Mouse (Mus musculus) spleen, adult 2 months (tissue): ENCODE data around the gene Rasgrf2. TPM values are rescaled to one million over a fixed set of nuclear protein-coding genes. Genes with fewer than 3 reads are reported as not detected.

Experiments
- DNase-seq, 2 experiments: peaks; one replicate each; pipeline versions ENCODE4 v3.0.0 to v3.0.0-alpha.2; 2012 to 2021; ENCODE audit warnings: low spot score in 2 of 2, low read depth in 1 of 2
- H3K27ac ChIP-seq: fragments of 200-500 bp; 2 replicates; pipeline ENCODE4 v1.5.1; 2012; ENCODE audit warnings: low read length, inconsistent platforms; ENCODE audit not compliant: insufficient read depth
- H3K27me3 ChIP-seq: fragments of 200-500 bp; 2 replicates; pipeline ENCODE4 v1.6.1; 2012; ENCODE audit warnings: mild to moderate bottlenecking, moderate library complexity, low read length, inconsistent platforms; ENCODE audit not compliant: control insufficient read depth, insufficient read depth
- H3K36me3 ChIP-seq: fragments of 200-500 bp; 2 replicates; pipeline ENCODE4 v1.6.1; 2012; ENCODE audit warnings: mild to moderate bottlenecking, low read length, inconsistent platforms; ENCODE audit not compliant: control insufficient read depth, insufficient read depth
- H3K4me1 ChIP-seq: fragments of 200-500 bp; 2 replicates; pipeline ENCODE4 v1.6.1; 2011; ENCODE audit warnings: inconsistent platforms; ENCODE audit not compliant: control insufficient read depth, insufficient read depth, insufficient read length
- H3K4me3 ChIP-seq: fragments of 200-500 bp; 2 replicates; pipeline ENCODE4 v1.5.1; 2011; ENCODE audit warnings: mild to moderate bottlenecking, inconsistent platforms; ENCODE audit not compliant: insufficient read depth, insufficient read length; ENCODE audit errors: extremely low read depth
- CTCF ChIP-seq: fragments of 200-500 bp; IDR thresholded peaks from 2 replicates; pipeline ENCODE4 v1.5.1; 2011; ENCODE audit warnings: mild to moderate bottlenecking, inconsistent platforms; ENCODE audit not compliant: insufficient read depth, insufficient read length, insufficient replicate concordance; ENCODE audit errors: extremely low read depth
- POLR2A ChIP-seq: fragments of 200-500 bp; IDR thresholded peaks from 2 replicates; pipeline ENCODE4 v1.6.1; 2011; ENCODE audit warnings: low read depth, low read length, inconsistent platforms
- WGBS: fragments of 180-500 bp; shearing (Covaris S2); methylation state at CpG from one replicate; pipeline ENCODE4 v1.1.7; 2018; 5-methylcytosine and 5-hydroxymethylcytosine counted together
- polyA plus RNA-seq: library from polyadenylated mRNA; depleted of rRNA; stranded (reverse); fragments of >200 nt; gene quantifications from 2 replicates; pipeline ENCODE4 v1.2.3, GENCODE M21; 2012

Gene Rasgrf2
- polyA plus RNA-seq, 1 experiment, result 3.2 TPM

- no peak overlapping the region for H3K4me3 ChIP-seq
- no peaks in the 10 kb centered on the region for H3K36me3 ChIP-seq
- TF ChIP-seq POLR2A, result no peak
- TF ChIP-seq CTCF, result no peak
- H3K27ac ChIP-seq, result no peak overlapping the region
- no peaks in the 10 kb centered on the region for H3K4me1 ChIP-seq
- no peak for DNase-seq
- H3K27me3 ChIP-seq, result no peaks in the 10 kb centered on the region
These were observed 220.2 kb downstream of the Rasgrf2 start for GRCm38 (mm10) chr13:91911211-91911610.

- peak; percentile 19 to 58 for DNase-seq
- Histone ChIP-seq H3K4me3 (no peak overlapping the region), H3K27me3 (no peaks in the 10 kb centered on the region), H3K36me3 (no peaks in the 10 kb centered on the region), H3K27ac (no peak overlapping the region), H3K4me1 (no peaks in the 10 kb centered on the region)
- TF ChIP-seq CTCF, result peak; percentile 78; the same call in 1 of the 2 replicates
- TF ChIP-seq POLR2A, result no peak
- WGBS, result 36% methylated on average over 10 of the region's 10 CpGs
These were observed 223.1 kb downstream of the Rasgrf2 start for GRCm38 (mm10) chr13:91908202-91908980.

GRCm38 (mm10) chr13:91906338-91906737, 225.1 kb downstream of the Rasgrf2 start:
- Histone ChIP-seq H3K27ac (no peak overlapping the region), H3K36me3 (no peaks in the 10 kb centered on the region), H3K27me3 (no peaks in the 10 kb centered on the region), H3K4me3 (no peak overlapping the region), H3K4me1 (no peaks in the 10 kb centered on the region)
- no peak for TF ChIP-seq POLR2A
- TF ChIP-seq CTCF, result no peak
- 91% methylated on average over 3 of the region's 3 CpGs for WGBS
- DNase-seq, result no peak

GRCm38 (mm10) chr13:91896476-91896875, 235.0 kb downstream of the Rasgrf2 start:
- 44% methylated on average over 1 of the region's 1 CpGs for WGBS
- no peak overlapping the region for H3K4me3 ChIP-seq
- TF ChIP-seq POLR2A (no peak), CTCF (no peak)
- H3K27me3 ChIP-seq, result no peaks in the 10 kb centered on the region
- no peaks in the 10 kb centered on the region for H3K4me1 ChIP-seq
- H3K27ac ChIP-seq, result no peak overlapping the region
- no peaks in the 10 kb centered on the region for H3K36me3 ChIP-seq
- no peak for DNase-seq

- Histone ChIP-seq H3K4me1 (no peaks in the 10 kb centered on the region), H3K27ac (no peak overlapping the region), H3K36me3 (no peaks in the 10 kb centered on the region), H3K4me3 (no peak overlapping the region), H3K27me3 (no peaks in the 10 kb centered on the region)
- no peak for DNase-seq
- TF ChIP-seq CTCF, result no peak
- TF ChIP-seq POLR2A, result no peak
- 58% methylated on average over 6 of the region's 6 CpGs for WGBS
These were observed 238.3 kb downstream of the Rasgrf2 start for GRCm38 (mm10) chr13:91893132-91893531.

- H3K27ac ChIP-seq, result no peak overlapping the region
- H3K4me1 ChIP-seq, result no peaks in the 10 kb centered on the region
- TF ChIP-seq CTCF (no peak), POLR2A (no peak)
- H3K4me3 ChIP-seq, result no peak overlapping the region
- H3K27me3 ChIP-seq, result no peaks in the 10 kb centered on the region
- DNase-seq, result no peak
- WGBS, result 86% methylated on average over 6 of the region's 6 CpGs
- H3K36me3 ChIP-seq, result no peaks in the 10 kb centered on the region
These were observed 241.3 kb downstream of the Rasgrf2 start for GRCm38 (mm10) chr13:91890031-91890619.

GRCm38 (mm10) chr13:91884714-91885386, 246.6 kb downstream of the Rasgrf2 start:
- WGBS, result 84% methylated on average over 5 of the region's 5 CpGs
- no peaks in the 10 kb centered on the region for H3K36me3 ChIP-seq
- no peak for TF ChIP-seq POLR2A
- no peak for TF ChIP-seq CTCF

More at GRCm38 (mm10) chr13:91884714-91885386, 246.6 kb downstream of the Rasgrf2 start:
- Histone ChIP-seq H3K27me3 (no peaks in the 10 kb centered on the region), H3K4me3 (no peak overlapping the region), H3K4me1 (no peaks in the 10 kb centered on the region), H3K27ac (no peak overlapping the region)
- no peak for DNase-seq
